ENCODE assay signal across 24 mouse cellular contexts in genomic region chr9:61173548-61173947, GRCm38 (mm10).
"Had no signal": no experiment of that assay in that cellular context is flagged by ENCODE, and none has a peak within 500 bp of the region (broad histone marks: within the 10 kb centered on the region; RNA-seq: fewer than 3 reads in every experiment).

No protein-coding gene starts in this region.

- H3K4me3 ChIP-seq: gastrocnemius, adult 2 months; heart, embryonic 10.5 days; heart, embryonic 12.5 days; hindbrain, embryonic 10.5 days; intestine, embryonic 15.5 days; layer of hippocampus, adult 2 months; left cerebral cortex, adult 2 months; limb, embryonic 10.5 days; limb, embryonic 12.5 days had no signal

- H3K9ac ChIP-seq: heart, embryonic 12.5 days; hindbrain, embryonic 14.5 days; intestine, embryonic 15.5 days; limb, embryonic 12.5 days had no signal

- DNase-seq: gastrocnemius, adult 2 months; gastrocnemius, postnatal 10 days; gastrocnemius, postnatal 25 days; heart, adult 18-20 months; heart, postnatal 10 days; heart, postnatal 4 days; kidney, adult 18-20 months; kidney, adult 8-10 months; kidney, postnatal 10 days; kidney, postnatal 25 days; kidney, postnatal 4 days had no signal

- ATAC-seq: forebrain, embryonic 16.5 days; hindbrain, embryonic 16.5 days; inflammation-experienced regulatory T-cells, adult 6 months; intestine, embryonic 15.5 days; intestine, postnatal 0 days had no signal

- H3K36me3 ChIP-seq: heart, embryonic 10.5 days; heart, embryonic 12.5 days; hindbrain, embryonic 10.5 days; intestine, embryonic 15.5 days; limb, embryonic 10.5 days; limb, embryonic 12.5 days had no signal

- H3K27me3 ChIP-seq: intestine, embryonic 15.5 days had no signal

- H3K4me2 ChIP-seq: heart, embryonic 12.5 days; hindbrain, embryonic 14.5 days; intestine, embryonic 15.5 days; limb, embryonic 12.5 days had no signal

- H3K9me3 ChIP-seq: heart, embryonic 10.5 days; heart, embryonic 12.5 days; hindbrain, embryonic 10.5 days; intestine, embryonic 15.5 days; limb, embryonic 10.5 days; limb, embryonic 12.5 days had no signal

- H3K4me1 ChIP-seq: heart, embryonic 10.5 days had no signal

- H3K27ac ChIP-seq: gastrocnemius, adult 2 months; heart, embryonic 10.5 days; hindbrain, embryonic 10.5 days; hindbrain, embryonic 14.5 days; intestine, embryonic 15.5 days; layer of hippocampus, adult 2 months; left cerebral cortex, adult 2 months; limb, embryonic 10.5 days; limb, embryonic 12.5 days had no signal
